Mouse (Mus musculus): ENCODE results near the gene Timd2.
"Not testable (repeated sequence)": the region's sequence is repeated elsewhere in the genome, so short reads cannot be mapped to it uniquely, and the experiment has no call there.

DNA sequence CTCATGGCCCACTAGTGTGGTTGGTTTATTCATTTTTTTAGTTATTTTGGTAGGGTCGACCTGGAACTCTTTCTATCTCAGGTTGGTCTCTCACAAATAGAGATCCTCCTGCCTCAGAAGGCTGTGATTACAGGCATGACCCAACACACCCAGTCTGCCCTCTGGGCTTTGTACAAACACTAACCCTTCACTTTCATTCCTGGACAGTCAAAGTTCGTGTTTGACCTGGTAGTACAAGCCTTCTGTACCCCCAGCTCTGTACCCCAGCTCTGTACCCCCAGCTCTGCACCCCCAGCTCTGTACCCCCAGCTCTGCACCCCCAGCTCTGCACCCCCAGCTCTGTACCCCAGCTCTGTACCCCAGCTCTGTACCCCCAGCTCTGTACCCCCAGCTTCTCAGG, 11.0 kb downstream of the Timd2 start:
- not testable (repeated sequence) for TF ChIP-seq CTCF (IDR thresholded peaks at IDR 0.05; ENCODE audit: low read depth, low read length); POLR2AphosphoS5 (IDR thresholded peaks at IDR 0.05; ENCODE audit: insufficient replicate concordance, low read depth, low read length); GATA2 (IDR thresholded peaks at IDR 0.05; ENCODE audit: borderline replicate concordance, low read depth, low read length)
